Mouse (Mus musculus) liver, adult 2 months (tissue): Measurements from ENCODE around the gene Adgra3. TPM values are rescaled to one million over a fixed set of nuclear protein-coding genes. Genes with fewer than 3 reads are reported as not detected.

Experiments used
- DNase-seq: peaks from one replicate; pipeline ENCODE4 v3.0.0-alpha.2; 2011; ENCODE audit warnings: low read depth, low spot score; ENCODE audit errors: extremely low read depth
- H3K27ac ChIP-seq: fragments of 200-500 bp; replicated peaks from 2 replicates; pipeline ENCODE4 v1.5.1; 2012; ENCODE audit warnings: low read depth, mild to moderate bottlenecking, control low read depth, inconsistent platforms, low read length; ENCODE audit not compliant: insufficient read depth
- H3K27me3 ChIP-seq: fragments of 200-500 bp; 2 replicates; pipeline ENCODE4 v1.6.1; 2012; ENCODE audit warnings: mild to moderate bottlenecking, moderate library complexity, low read length, inconsistent platforms; ENCODE audit not compliant: control insufficient read depth, insufficient read depth
- H3K36me3 ChIP-seq: fragments of 200-500 bp; 2 replicates; pipeline ENCODE4 v1.6.1; 2012; ENCODE audit warnings: low read length, inconsistent platforms; ENCODE audit not compliant: control insufficient read depth, insufficient read depth
- H3K4me1 ChIP-seq: fragments of 200-500 bp; 2 replicates; pipeline ENCODE4 v1.6.1; 2011; ENCODE audit warnings: low read length; ENCODE audit not compliant: control insufficient read depth, insufficient read depth
- H3K4me3 ChIP-seq: fragments of 200-500 bp; 2 replicates; pipeline ENCODE4 v1.5.1; 2011; ENCODE audit warnings: low read depth, mild to moderate bottlenecking, control low read depth, low read length, moderate library complexity; ENCODE audit not compliant: insufficient read depth
- H3K79me2 ChIP-seq: fragments of 200-500 bp; 2 replicates; pipeline ENCODE4 v1.6.1; 2012; ENCODE audit warnings: inconsistent platforms, mild to moderate bottlenecking, low read length, moderate library complexity; ENCODE audit not compliant: control insufficient read depth, insufficient read depth
- H3K9ac ChIP-seq: fragments of 200-500 bp; 2 replicates; pipeline ENCODE4 v1.6.1; 2012; ENCODE audit warnings: low read depth, mild to moderate bottlenecking, control low read depth, inconsistent platforms, low read length
- CTCF ChIP-seq: fragments of 200-500 bp; IDR thresholded peaks from 2 replicates; pipeline ENCODE4 v1.5.1; 2011; ENCODE audit warnings: low read depth, low read length, control low read depth
- POLR2A ChIP-seq: fragments of 200-500 bp; IDR thresholded peaks from 2 replicates; pipeline ENCODE4 v1.6.1; 2011; ENCODE audit warnings: low read length, control low read depth; ENCODE audit not compliant: insufficient read depth; ENCODE audit errors: extremely low read depth
- WGBS: fragments of 180-500 bp; shearing (Covaris S2); methylation state at CpG from one replicate; pipeline ENCODE4 v1.1.7; 2018; 5-methylcytosine and 5-hydroxymethylcytosine counted together
- polyA plus RNA-seq: library from polyadenylated mRNA; depleted of rRNA; stranded (reverse); fragments of >200 nt; gene quantifications from 2 replicates; pipeline ENCODE4 v1.2.3, GENCODE M21; 2012
- total RNA-seq: library from RNA; depleted of rRNA; stranded (reverse); fragments of >200 nt; gene quantifications from 2 replicates; pipeline ENCODE4 v1.2.3, GENCODE M21; 2014

Gene Adgra3
- total and polyA plus RNA-seq, 2 experiments, result 16.3 to 33.3 TPM

DNA sequence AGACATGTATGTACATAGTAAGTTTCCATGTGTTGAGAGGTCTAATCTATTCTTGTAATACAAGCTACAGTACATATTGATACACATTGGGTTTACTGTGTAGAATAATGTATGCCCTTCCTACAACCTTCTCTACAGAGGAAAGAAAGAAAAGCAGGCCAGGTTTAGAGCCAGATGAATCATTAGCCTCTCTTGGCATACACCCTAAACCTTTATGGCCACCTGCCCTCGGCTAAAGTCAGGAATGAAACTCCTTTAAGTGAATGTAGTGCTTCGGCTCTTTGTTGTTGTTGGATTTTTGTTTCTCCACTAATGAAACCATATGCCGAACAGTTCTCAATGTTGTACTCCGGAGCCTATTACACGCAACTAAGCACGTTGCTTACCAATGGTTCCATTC lies 27.5 kb downstream of the Adgra3 start:
- no peak overlapping the region for H3K27ac ChIP-seq
- DNase-seq, result peak; percentile 61
- H3K27me3 ChIP-seq, result no peaks in the 10 kb centered on the region
- TF ChIP-seq CTCF, result no peak
- H3K4me1 ChIP-seq, result peaks cover 31% of the 10 kb centered on the region
- 73% methylated on average over 6 of the region's 6 CpGs for WGBS
- peaks cover 8% of the 10 kb centered on the region; the same call in 1 of the 2 replicates for H3K79me2 ChIP-seq
- no peak overlapping the region for H3K4me3 ChIP-seq
- no peak overlapping the region for H3K9ac ChIP-seq
- H3K36me3 ChIP-seq, result no peaks in the 10 kb centered on the region

DNA sequence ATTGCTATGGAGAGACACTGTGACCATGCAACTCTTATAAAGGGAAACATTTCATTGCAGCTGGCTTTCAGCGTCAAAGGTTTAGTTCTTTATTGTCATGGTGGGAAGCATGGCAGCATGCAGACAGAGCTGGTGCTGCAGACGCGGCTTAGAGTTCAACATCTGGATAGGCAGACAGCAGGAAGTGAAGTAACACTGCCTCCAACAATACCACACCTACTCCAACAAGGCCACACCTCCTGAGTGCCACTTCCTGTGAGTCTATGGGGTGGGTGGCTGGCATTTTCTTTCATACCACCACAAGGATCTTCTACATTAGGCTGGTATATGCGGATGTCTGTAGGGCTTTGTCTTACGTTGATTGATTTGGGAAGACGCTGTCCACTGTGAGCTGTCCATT lies 29.1 kb downstream of the Adgra3 start:
- Histone ChIP-seq H3K9ac (no peak overlapping the region), H3K27ac (no peak overlapping the region), H3K27me3 (no peaks in the 10 kb centered on the region), H3K79me2 (peaks cover 10% of the 10 kb centered on the region; the same call in 1 of the 2 replicates), H3K4me1 (peaks cover 24% of the 10 kb centered on the region), H3K4me3 (no peak overlapping the region), H3K36me3 (0 out of 2 replicates have a peak, but pooled peaks cover 1% of the 10 kb centered on the region)
- 95% methylated on average over 6 of the region's 6 CpGs for WGBS
- DNase-seq, result no peak
- TF ChIP-seq CTCF, result no peak
- TF ChIP-seq POLR2A, result no peak

DNA sequence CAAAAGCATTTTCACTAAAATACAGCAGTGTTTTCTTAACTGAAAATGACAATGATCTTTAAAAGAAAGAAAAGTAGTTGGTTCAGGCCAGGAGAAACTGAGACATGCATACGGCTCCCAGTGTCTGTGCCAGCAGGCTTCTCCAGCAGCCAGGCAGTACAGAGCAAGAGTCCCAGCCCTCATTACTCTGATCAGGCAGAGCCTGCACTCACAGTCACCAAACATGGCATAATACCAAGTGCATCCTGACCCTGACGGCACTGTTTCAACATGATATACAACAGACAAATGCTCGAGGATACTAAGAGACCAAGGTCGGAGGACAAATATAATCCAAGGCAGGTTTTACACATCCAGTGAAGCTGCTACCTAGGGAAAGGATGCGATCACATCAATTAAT lies 31.2 kb downstream of the Adgra3 start:
- Histone ChIP-seq H3K4me1 (peaks cover 18% of the 10 kb centered on the region; the same call in 1 of the 2 replicates), H3K27me3 (no peaks in the 10 kb centered on the region), H3K36me3 (peaks cover 7% of the 10 kb centered on the region; the same call in 1 of the 2 replicates), H3K9ac (no peak overlapping the region), H3K4me3 (no peak overlapping the region), H3K27ac (no peak overlapping the region), H3K79me2 (peaks cover 12% of the 10 kb centered on the region; the same call in 1 of the 2 replicates)
- DNase-seq, result peak; percentile 93
- WGBS, result 23% methylated on average over 5 of the region's 5 CpGs
- no peak for TF ChIP-seq POLR2A
- TF ChIP-seq CTCF, result no peak

DNA sequence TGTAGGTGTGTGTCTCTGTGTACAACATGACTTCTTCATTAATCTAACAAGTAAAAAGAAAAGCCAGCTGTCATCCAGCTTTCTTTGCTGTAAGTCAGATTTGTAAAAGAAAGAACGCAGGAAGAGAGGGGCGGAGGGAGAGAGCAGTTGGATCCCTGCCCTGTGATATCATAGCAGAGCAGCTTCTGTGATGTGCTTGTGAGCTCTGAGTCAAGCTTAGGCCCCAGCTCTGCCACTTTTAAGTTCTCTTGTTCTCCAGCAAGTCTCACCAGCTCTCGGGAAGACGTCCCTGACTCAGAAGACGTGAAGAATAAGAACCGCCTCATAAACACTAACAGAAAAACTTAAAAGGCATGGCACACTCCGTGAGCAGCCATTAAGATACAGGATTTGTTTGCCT lies 31.8 kb downstream of the Adgra3 start:
- no peaks in the 10 kb centered on the region for H3K27me3 ChIP-seq
- H3K36me3 ChIP-seq, result peaks cover 9% of the 10 kb centered on the region; the same call in 1 of the 2 replicates
- WGBS, result 71% methylated on average over 7 of the region's 7 CpGs
- peaks cover 17% of the 10 kb centered on the region; the same call in 1 of the 2 replicates for H3K4me1 ChIP-seq
- peaks cover 13% of the 10 kb centered on the region; the same call in 1 of the 2 replicates for H3K79me2 ChIP-seq
- no peak for DNase-seq
- TF ChIP-seq POLR2A (no peak), CTCF (no peak)
- H3K9ac ChIP-seq, result no peak overlapping the region
- no peak overlapping the region for H3K4me3 ChIP-seq
- H3K27ac ChIP-seq, result no peak overlapping the region

DNA sequence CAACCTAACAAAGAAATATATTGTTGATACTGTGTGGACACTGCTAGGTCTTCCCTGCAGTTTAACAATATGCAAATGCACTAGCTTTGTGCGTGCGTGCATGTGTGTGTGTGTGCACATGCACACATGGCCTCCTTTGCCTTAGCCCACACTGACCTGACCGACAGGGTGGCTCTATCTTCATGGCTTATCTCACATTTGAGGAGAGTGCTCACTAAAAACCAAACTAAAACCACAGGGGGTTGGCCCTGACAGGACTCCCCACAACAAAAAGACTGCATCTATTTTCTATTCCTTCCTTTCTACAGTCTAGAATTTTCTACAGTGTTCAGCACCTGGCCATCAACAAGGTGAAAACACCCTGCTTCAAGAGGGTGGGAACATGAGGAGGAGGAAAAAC lies 32.7 kb downstream of the Adgra3 start:
- no peak overlapping the region for H3K4me3 ChIP-seq
- TF ChIP-seq CTCF (no peak), POLR2A (no peak)
- H3K27ac ChIP-seq, result no peak overlapping the region
- H3K36me3 ChIP-seq, result peaks cover 9% of the 10 kb centered on the region; the same call in 1 of the 2 replicates
- H3K4me1 ChIP-seq, result peaks cover 10% of the 10 kb centered on the region; the same call in 1 of the 2 replicates
- WGBS, result 74% methylated on average over 3 of the region's 3 CpGs
- no peak overlapping the region for H3K9ac ChIP-seq
- no peak for DNase-seq
- peaks cover 13% of the 10 kb centered on the region; the same call in 1 of the 2 replicates for H3K79me2 ChIP-seq
- H3K27me3 ChIP-seq, result no peaks in the 10 kb centered on the region

DNA sequence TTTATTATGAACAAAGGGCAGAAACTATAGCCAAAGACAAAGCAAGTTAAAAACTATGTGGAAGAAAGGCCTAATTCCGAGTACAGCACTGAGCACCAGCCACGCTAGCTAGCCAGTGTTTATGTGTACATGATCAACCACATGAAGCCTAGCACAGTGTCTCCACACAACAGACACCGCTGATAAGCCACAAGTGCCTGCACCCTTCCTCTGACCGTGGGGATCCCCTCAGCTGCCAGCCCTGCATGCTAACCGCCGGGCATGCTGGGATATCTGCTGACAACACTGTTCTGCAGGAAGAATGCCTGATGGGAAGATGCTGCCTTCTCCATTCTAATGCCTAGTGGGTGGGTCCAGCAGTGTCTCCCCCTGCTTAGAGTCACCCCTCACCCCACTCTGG lies 34.7 kb downstream of the Adgra3 start:
- Histone ChIP-seq H3K36me3 (peaks cover 9% of the 10 kb centered on the region; the same call in 1 of the 2 replicates), H3K9ac (no peak overlapping the region), H3K4me3 (no peak overlapping the region), H3K27ac (no peak overlapping the region), H3K27me3 (no peaks in the 10 kb centered on the region), H3K79me2 (peaks cover 8% of the 10 kb centered on the region; the same call in 1 of the 2 replicates), H3K4me1 (peaks cover 10% of the 10 kb centered on the region; the same call in 1 of the 2 replicates)
- no peak for DNase-seq
- WGBS, result 89% methylated on average over 6 of the region's 6 CpGs
- TF ChIP-seq POLR2A (no peak), CTCF (no peak)
